Mouse (Mus musculus): ENCODE measurements at regions not wholly inside any gene's neighbourhood (a gene's known extent, or its start where the extent isn't known, plus 50 kb on each side); places are given as distances from the start of the nearest gene placed in this dataset.

DNA sequence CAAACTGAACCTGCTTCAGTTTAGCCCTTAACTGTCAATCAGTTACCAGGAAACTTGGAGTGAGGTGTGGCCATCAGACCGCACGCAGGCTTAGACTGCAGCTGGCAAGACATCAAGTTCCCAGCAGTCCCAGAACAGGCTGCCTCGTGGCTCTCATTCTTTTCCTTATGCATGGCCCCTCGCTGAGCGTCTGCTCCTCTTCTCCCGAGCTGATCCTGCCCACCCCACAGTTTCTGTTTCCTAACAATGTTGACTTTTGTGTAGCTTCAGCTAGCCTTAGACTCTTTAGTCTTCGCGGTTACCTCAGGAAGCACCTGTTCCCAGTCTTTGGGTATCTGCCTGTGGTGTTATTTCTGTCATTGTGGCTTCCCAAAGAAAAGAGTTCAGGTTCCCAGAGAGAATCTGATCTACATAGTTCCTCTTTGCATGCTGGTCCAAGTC lies 66.1 kb upstream of the Atp1a1 start:
- TF ChIP-seq EP300 (optimal IDR thresholded peaks at IDR 0.05) (no peak), CTCF (IDR thresholded peaks at IDR 0.05; ENCODE audit: low read depth) (no peak)

Measured in stomach, postnatal 0 days (tissue).